Mouse (Mus musculus): Measurements from ENCODE around the gene Atxn1. TPM values are rescaled to one million over a fixed set of nuclear protein-coding genes. Genes with fewer than 3 reads are reported as not detected.
A peak's percentile ranks its signal among the peaks of the same experiment; 100 is the strongest.

Atxn1 gene
- polyA plus RNA-seq, 1 experiment from 2014 or later, result 9.0 TPM

- Histone ChIP-seq H3K4me1 (peaks cover 3% of the 10 kb centered on the region; the same call in 1 of the 2 replicates), H3K4me3 (no peak overlapping the region), H3K27ac (no peak overlapping the region), H3K9ac (no peak overlapping the region), H3K36me3 (replicated peaks) (no peaks in the 10 kb centered on the region), H3K4me2 (no peak overlapping the region), H3K9me3 (no peaks in the 10 kb centered on the region), H3K27me3 (replicated peaks) (no peaks in the 10 kb centered on the region)
- ATAC-seq (replicated peaks), result no peak
- 70% methylated on average over 4 of the region's 4 CpGs for WGBS
These were observed 315.5 kb downstream of the Atxn1 start for GRCm38 (mm10) chr13:45649197-45649812.

GRCm38 (mm10) chr13:45643780-45644395 lies 320.9 kb downstream of the Atxn1 start:
- WGBS, result 75% methylated on average over 6 of the region's 6 CpGs
- 0 out of 2 replicates have a peak, but pooled peaks have one; percentile 62 for ATAC-seq (replicated peaks)
- H3K36me3 ChIP-seq (replicated peaks), result no peaks in the 10 kb centered on the region
- no peaks in the 10 kb centered on the region for H3K9me3 ChIP-seq
- no peak overlapping the region for H3K4me3 ChIP-seq
- H3K4me2 ChIP-seq, result no peak overlapping the region
- H3K27me3 ChIP-seq (replicated peaks), result no peaks in the 10 kb centered on the region
- H3K9ac ChIP-seq, result no peak overlapping the region
- peak overlapping the region; percentile 23; the same call in 1 of the 2 replicates for H3K27ac ChIP-seq
- H3K4me1 ChIP-seq, result peaks cover 19% of the 10 kb centered on the region

- Histone ChIP-seq H3K9me3 (no peaks in the 10 kb centered on the region), H3K4me3 (no peak overlapping the region), H3K4me1 (peaks cover 19% of the 10 kb centered on the region), H3K9ac (no peak overlapping the region), H3K36me3 (replicated peaks) (no peaks in the 10 kb centered on the region), H3K4me2 (no peak overlapping the region), H3K27me3 (replicated peaks) (no peaks in the 10 kb centered on the region), H3K27ac (no peak overlapping the region)
- 60% methylated on average over 7 of the region's 7 CpGs for WGBS
- no peak for ATAC-seq (replicated peaks)
These were observed 321.9 kb downstream of the Atxn1 start for GRCm38 (mm10) chr13:45642913-45643312.

- no peak overlapping the region for H3K27ac ChIP-seq
- H3K4me3 ChIP-seq, result no peak overlapping the region
- peaks cover 19% of the 10 kb centered on the region for H3K4me1 ChIP-seq
- no peaks in the 10 kb centered on the region for H3K9me3 ChIP-seq
- H3K27me3 ChIP-seq (replicated peaks), result no peaks in the 10 kb centered on the region
- no peaks in the 10 kb centered on the region for H3K36me3 ChIP-seq (replicated peaks)
- ATAC-seq (replicated peaks), result no peak
- no peak overlapping the region for H3K9ac ChIP-seq
- H3K4me2 ChIP-seq, result no peak overlapping the region
- 54% methylated on average over 5 of the region's 5 CpGs for WGBS
These were observed 324.4 kb downstream of the Atxn1 start for GRCm38 (mm10) chr13:45640431-45640830.

GRCm38 (mm10) chr13:45638281-45638680 lies 326.5 kb downstream of the Atxn1 start:
- Histone ChIP-seq H3K36me3 (replicated peaks) (no peaks in the 10 kb centered on the region), H3K9ac (no peak overlapping the region), H3K4me3 (no peak overlapping the region), H3K4me2 (no peak overlapping the region), H3K9me3 (no peaks in the 10 kb centered on the region), H3K27ac (no peak overlapping the region), H3K4me1 (peaks cover 8% of the 10 kb centered on the region), H3K27me3 (replicated peaks) (no peaks in the 10 kb centered on the region)
- WGBS, result 98% methylated on average over 1 of the region's 1 CpGs
- no peak for ATAC-seq (replicated peaks)

- no peaks in the 10 kb centered on the region for H3K9me3 ChIP-seq
- no peak overlapping the region for H3K27ac ChIP-seq
- ATAC-seq (replicated peaks), result no peak
- WGBS, result 50% methylated on average over 8 of the region's 8 CpGs
- H3K4me2 ChIP-seq, result no peak overlapping the region
- H3K9ac ChIP-seq, result no peak overlapping the region
- H3K4me1 ChIP-seq, result no peaks in the 10 kb centered on the region
- H3K27me3 ChIP-seq (replicated peaks), result no peaks in the 10 kb centered on the region
- no peak overlapping the region for H3K4me3 ChIP-seq
- H3K36me3 ChIP-seq (replicated peaks), result no peaks in the 10 kb centered on the region
These were observed 327.5 kb downstream of the Atxn1 start for GRCm38 (mm10) chr13:45637324-45637723.

- WGBS, result 90% methylated on average over 3 of the region's 3 CpGs
- no peak for ATAC-seq (replicated peaks)
- no peaks in the 10 kb centered on the region for H3K36me3 ChIP-seq (replicated peaks)
- no peaks in the 10 kb centered on the region for H3K9me3 ChIP-seq
- H3K9ac ChIP-seq, result no peak overlapping the region
- H3K4me1 ChIP-seq, result no peaks in the 10 kb centered on the region
- H3K4me2 ChIP-seq, result no peak overlapping the region
- no peak overlapping the region for H3K27ac ChIP-seq
- H3K27me3 ChIP-seq (replicated peaks), result no peaks in the 10 kb centered on the region
- H3K4me3 ChIP-seq, result no peak overlapping the region
These were observed 328.4 kb downstream of the Atxn1 start for GRCm38 (mm10) chr13:45636435-45636834.

- no peak for ATAC-seq (replicated peaks)
These were observed 330.9 kb downstream of the Atxn1 start for GRCm38 (mm10) chr13:45633918-45634317.

GRCm38 (mm10) chr13:45632133-45632532 lies 332.7 kb downstream of the Atxn1 start:
- H3K4me1 ChIP-seq, result no peaks in the 10 kb centered on the region
- WGBS, result 90% methylated on average over 3 of the region's 3 CpGs
- H3K9ac ChIP-seq, result no peak overlapping the region
- H3K27ac ChIP-seq, result no peak overlapping the region
- no peak overlapping the region for H3K4me3 ChIP-seq
- no peaks in the 10 kb centered on the region for H3K9me3 ChIP-seq
- H3K4me2 ChIP-seq, result no peak overlapping the region
- ATAC-seq (replicated peaks), result no peak
- no peaks in the 10 kb centered on the region for H3K27me3 ChIP-seq (replicated peaks)
- no peaks in the 10 kb centered on the region for H3K36me3 ChIP-seq (replicated peaks)

More at GRCm38 (mm10) chr13:45633918-45634317, 330.9 kb downstream of the Atxn1 start:
- Histone ChIP-seq H3K9ac (no peak overlapping the region), H3K27me3 (replicated peaks) (no peaks in the 10 kb centered on the region), H3K4me3 (no peak overlapping the region), H3K9me3 (no peaks in the 10 kb centered on the region), H3K4me1 (no peaks in the 10 kb centered on the region), H3K27ac (no peak overlapping the region), H3K36me3 (replicated peaks) (no peaks in the 10 kb centered on the region), H3K4me2 (no peak overlapping the region)

GRCm38 (mm10) chr13:45630518-45631290 lies 334.1 kb downstream of the Atxn1 start:
- no peak for ATAC-seq (replicated peaks)
- no peak overlapping the region for H3K27ac ChIP-seq
- WGBS, result 73% methylated on average over 12 of the region's 12 CpGs
- H3K9ac ChIP-seq, result no peak overlapping the region
- H3K36me3 ChIP-seq (replicated peaks), result no peaks in the 10 kb centered on the region
- H3K9me3 ChIP-seq, result no peaks in the 10 kb centered on the region
- H3K27me3 ChIP-seq (replicated peaks), result no peaks in the 10 kb centered on the region
- no peaks in the 10 kb centered on the region for H3K4me1 ChIP-seq
- no peak overlapping the region for H3K4me2 ChIP-seq
- H3K4me3 ChIP-seq, result no peak overlapping the region

- H3K4me2 ChIP-seq, result no peak overlapping the region
- H3K36me3 ChIP-seq (replicated peaks), result no peaks in the 10 kb centered on the region
- ATAC-seq (replicated peaks), result no peak
- no peak overlapping the region for H3K9ac ChIP-seq
- no peaks in the 10 kb centered on the region for H3K9me3 ChIP-seq
- no peaks in the 10 kb centered on the region for H3K4me1 ChIP-seq
- H3K27ac ChIP-seq, result no peak overlapping the region
- H3K27me3 ChIP-seq (replicated peaks), result no peaks in the 10 kb centered on the region
- WGBS, result 75% methylated on average over 1 of the region's 1 CpGs
- no peak overlapping the region for H3K4me3 ChIP-seq
These were observed 335.1 kb downstream of the Atxn1 start for GRCm38 (mm10) chr13:45629750-45630149.

- no peak for ATAC-seq (replicated peaks)
- Histone ChIP-seq H3K4me2 (no peak overlapping the region), H3K9ac (no peak overlapping the region), H3K27me3 (replicated peaks) (no peaks in the 10 kb centered on the region), H3K4me1 (no peaks in the 10 kb centered on the region), H3K9me3 (no peaks in the 10 kb centered on the region), H3K4me3 (no peak overlapping the region), H3K27ac (no peak overlapping the region), H3K36me3 (replicated peaks) (no peaks in the 10 kb centered on the region)
- WGBS, result 58% methylated on average over 8 of the region's 8 CpGs
These were observed 336.5 kb downstream of the Atxn1 start for GRCm38 (mm10) chr13:45628341-45628740.

Data from midbrain, embryonic 15.5 days (tissue).